Mouse (Mus musculus) heart, postnatal 25 days (tissue): ENCODE results near the gene Leng8. TPM values are rescaled to one million over a fixed set of nuclear protein-coding genes. Genes with fewer than 3 reads are reported as not detected.

Source experiments
- DNase-seq: peaks from one replicate; pipeline ENCODE4 v3.0.0; 2022; ENCODE audit warnings: low spot score
- intact Hi-C: fragments of 180-260 bp; cut with DNase I; formaldehyde crosslinking; loops from one replicate; pipeline ENCODE4 v1.15.1; 2025
- total RNA-seq, 2 experiments: library from RNA; stranded (reverse); gene quantifications; 2 replicates each; pipeline ENCODE4 v1.2.3; 2021

Gene Leng8
- total RNA-seq, 2 experiments from 2014 or later: 37.4 to 40.9 TPM

- DNase-seq: no peak
- intact Hi-C loops: no loop called here
Measured at GRCm38 (mm10) chr7:4167098-4167497, 30.3 kb downstream of the Leng8 start.

GRCm38 (mm10) chr7:4170193-4170938, 33.5 kb downstream of the Leng8 start:
- intact Hi-C loops: no loop called here
- DNase-seq: no peak

GRCm38 (mm10) chr7:4178438-4178837, 41.6 kb downstream of the Leng8 start:
- DNase-seq: no peak
- intact Hi-C loops: no loop called here

Other genes starting within 250 kb of the Leng8 start
- under 1 TPM; 0.17 to 0.18 TPM for gene Gm14548, start 238.9 kb upstream of the Leng8 start, total RNA-seq
- gene Lilra6, start 221.5 kb upstream of the Leng8 start, total RNA-seq: under 1 TPM; 0.34 to 0.36 TPM
- 1 to 10 TPM; 1.1 to 1.3 TPM for gene Lair1, start 73.8 kb upstream of the Leng8 start, total RNA-seq
- under 1 TPM; 0.68 to 0.75 TPM for gene Ttyh1, start 17.6 kb upstream of the Leng8 start, total RNA-seq
- gene Leng9, start 13.3 kb downstream of the Leng8 start, total RNA-seq: 1 to 10 TPM; 2.5 to 3.2 TPM
- gene Cdc42ep5, start 27.8 kb downstream of the Leng8 start, total RNA-seq: 1 to 10 TPM; 5.7 to 5.9 TPM
- gene Lilra5, start 100.7 kb downstream of the Leng8 start, total RNA-seq: 1 to 10 TPM; 1.2 TPM
- not detected for gene Ncr1, start 200.7 kb downstream of the Leng8 start, total RNA-seq